Mouse (Mus musculus) left cerebral cortex, adult 2 months (tissue): ENCODE measurements at regions not wholly inside any gene's neighbourhood (a gene's known extent, or its start where the extent isn't known, plus 50 kb on each side); places are given as distances from the start of the nearest gene placed in this dataset.

Source experiments
- DNase-seq, 2 experiments: peaks; one replicate each; pipeline ENCODE4 v3.0.0; 2021 to 2022; ENCODE audit warnings: low spot score in 2 of 2, mixed read lengths in 1 of 2; ENCODE audit errors: extremely low spot score in 1 of 2
- H3K27ac ChIP-seq: fragments of 200-600 bp; 2 replicates; pipeline ENCODE4 v1.8.1; 2022
- H3K4me3 ChIP-seq: fragments of 200-600 bp; 2 replicates; pipeline ENCODE4 v1.8.1; 2022
- CTCF ChIP-seq: fragments of 200-600 bp; IDR thresholded peaks from 2 replicates; pipeline ENCODE4 v1.8.1; 2022; ENCODE audit warnings: antibody characterized with exemption, mild to moderate bottlenecking, moderate library complexity
- intact Hi-C: fragments of 180-260 bp; cut with DNase I; formaldehyde crosslinking; loops from one replicate; pipeline ENCODE4 v1.15.1; 2025

GRCm38 (mm10) chr16:29147766-29148165, 61.7 kb upstream of the Hrasls start:
- no peak for DNase-seq
- intact Hi-C loops = no loop called here

GRCm38 (mm10) chr16:29119217-29119616, 90.3 kb upstream of the Hrasls start:
- TF ChIP-seq CTCF = no peak
- no peak for DNase-seq
- H3K27ac ChIP-seq = no peak overlapping the region
- intact Hi-C loops = no loop called here
- no peak overlapping the region for H3K4me3 ChIP-seq

More at GRCm38 (mm10) chr16:29147766-29148165, 61.7 kb upstream of the Hrasls start:
- no peak overlapping the region for H3K4me3 ChIP-seq
- no peak overlapping the region for H3K27ac ChIP-seq
- TF ChIP-seq CTCF = no peak

GRCm38 (mm10) chr16:29096791-29097190, 112.7 kb upstream of the Hrasls start:
- Histone ChIP-seq H3K4me3 (no peak overlapping the region), H3K27ac (no peak overlapping the region)
- intact Hi-C loops = no loop called here
- DNase-seq = no peak
- no peak for TF ChIP-seq CTCF

- intact Hi-C loops = no loop called here
- no peak for TF ChIP-seq CTCF
- no peak for DNase-seq
- H3K27ac ChIP-seq = no peak overlapping the region
- no peak overlapping the region for H3K4me3 ChIP-seq
These were observed 136.5 kb upstream of the Mb21d2 start for GRCm38 (mm10) chr16:29065961-29066360.

GRCm38 (mm10) chr16:29065097-29065785, 135.8 kb upstream of the Mb21d2 start:
- intact Hi-C loops = no loop called here
- no peak for TF ChIP-seq CTCF

GRCm38 (mm10) chr16:29063377-29063776, 133.9 kb upstream of the Mb21d2 start:
- no peak overlapping the region for H3K4me3 ChIP-seq
- TF ChIP-seq CTCF = no peak
- H3K27ac ChIP-seq = no peak overlapping the region
- intact Hi-C loops = no loop called here
- DNase-seq = no peak

More at GRCm38 (mm10) chr16:29065097-29065785, 135.8 kb upstream of the Mb21d2 start:
- H3K4me3 ChIP-seq = no peak overlapping the region
- no peak for DNase-seq
- H3K27ac ChIP-seq = no peak overlapping the region

GRCm38 (mm10) chr16:29057076-29057475, 127.6 kb upstream of the Mb21d2 start:
- intact Hi-C loops = no loop called here
- no peak for TF ChIP-seq CTCF
- DNase-seq = no peak
- H3K27ac ChIP-seq = no peak overlapping the region
- H3K4me3 ChIP-seq = no peak overlapping the region

GRCm38 (mm10) chr16:29054423-29054822, 125.0 kb upstream of the Mb21d2 start:
- no peak for TF ChIP-seq CTCF
- intact Hi-C loops = no loop called here
- DNase-seq = no peak
- no peak overlapping the region for H3K27ac ChIP-seq
- H3K4me3 ChIP-seq = no peak overlapping the region

- TF ChIP-seq CTCF = no peak
- H3K4me3 ChIP-seq = no peak overlapping the region
- DNase-seq = no peak
- intact Hi-C loops = no loop called here
- no peak overlapping the region for H3K27ac ChIP-seq
These were observed 117.0 kb upstream of the Mb21d2 start for GRCm38 (mm10) chr16:29046453-29046993.

- DNase-seq = no peak
- intact Hi-C loops = loop anchor here (5.0 kb wide), 2 partner anchors 127 to 182 kb away; no protein-coding TSS in a partner anchor
- peak overlapping the region; percentile 73 for H3K27ac ChIP-seq
- no peak overlapping the region for H3K4me3 ChIP-seq
- no peak for TF ChIP-seq CTCF
These were observed 106.0 kb upstream of the Mb21d2 start for GRCm38 (mm10) chr16:29035523-29035922.

GRCm38 (mm10) chr16:29034053-29034794, 104.8 kb upstream of the Mb21d2 start:
- H3K4me3 ChIP-seq = no peak overlapping the region
- no peak for DNase-seq
- intact Hi-C loops = loop anchor here (5.0 kb wide), 1 partner anchor 107 kb away; the partner anchor contains the start of gene Mb21d2
- TF ChIP-seq CTCF = no peak
- H3K27ac ChIP-seq = no peak overlapping the region

GRCm38 (mm10) chr16:29033357-29033756, 103.9 kb upstream of the Mb21d2 start:
- Histone ChIP-seq H3K27ac (no peak overlapping the region), H3K4me3 (no peak overlapping the region)
- TF ChIP-seq CTCF = peak; percentile 12
- DNase-seq = no peak
- intact Hi-C loops = loop anchor here (2.0 to 5.0 kb wide), 2 partner anchors 106 to 193 kb away; partner anchors contain the start of gene Mb21d2
